Mouse (Mus musculus) kidney, postnatal 36 days (tissue): ENCODE results near the gene Dnajb8.

Experiments
- DNase-seq, 2 experiments: peaks; one replicate each; pipeline ENCODE4 v3.0.0; 2021 to 2022; ENCODE audit warnings: mixed read lengths in 2 of 2

The Dnajb8 gene

GRCm38 (mm10) chr6:88232221-88232620 lies 10.2 kb downstream of the Dnajb8 start:
- DNase-seq = no peak

DNA sequence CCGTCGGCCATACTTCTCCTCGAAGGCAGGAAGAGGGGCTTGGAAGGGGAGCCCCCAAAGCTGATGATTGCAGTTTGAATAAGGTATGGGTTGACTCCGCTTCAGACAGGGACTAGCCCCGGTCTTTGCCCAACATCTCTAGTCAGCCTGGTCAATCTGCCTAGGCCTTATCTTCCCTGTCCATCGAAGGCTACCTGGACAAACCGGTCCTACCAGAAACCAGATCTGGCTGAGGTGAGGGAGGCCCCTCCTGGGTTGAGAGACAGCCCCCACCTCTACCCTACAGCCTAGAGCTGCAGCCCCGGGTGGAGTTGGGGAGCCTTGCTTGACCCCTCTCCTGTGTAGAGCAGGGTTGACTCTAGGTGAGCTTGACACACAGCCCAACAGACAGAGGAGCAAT lies 11.9 kb downstream of the Dnajb8 start:
- DNase-seq = peak; percentile 32 to 48

DNA sequence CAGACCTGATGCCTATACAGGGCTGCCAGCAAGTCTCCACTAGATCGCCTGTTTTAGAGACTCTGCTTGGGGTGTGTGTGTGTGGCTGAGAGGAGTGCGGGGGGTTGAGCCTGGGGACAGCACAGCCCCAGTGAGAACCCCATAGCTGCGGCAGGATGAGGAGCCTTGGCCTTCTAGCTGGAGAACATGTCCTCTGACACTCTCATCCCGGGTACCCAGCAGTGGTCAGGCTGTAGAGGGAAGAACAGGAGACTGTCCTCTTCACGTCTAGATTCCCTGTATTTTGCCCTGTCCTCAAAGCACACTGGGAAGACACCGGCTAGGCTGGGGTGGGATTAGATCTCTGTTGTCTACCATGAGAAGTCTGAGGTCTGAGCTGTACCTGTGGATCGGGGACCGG lies 13.4 kb downstream of the Dnajb8 start:
- no peak for DNase-seq

DNA sequence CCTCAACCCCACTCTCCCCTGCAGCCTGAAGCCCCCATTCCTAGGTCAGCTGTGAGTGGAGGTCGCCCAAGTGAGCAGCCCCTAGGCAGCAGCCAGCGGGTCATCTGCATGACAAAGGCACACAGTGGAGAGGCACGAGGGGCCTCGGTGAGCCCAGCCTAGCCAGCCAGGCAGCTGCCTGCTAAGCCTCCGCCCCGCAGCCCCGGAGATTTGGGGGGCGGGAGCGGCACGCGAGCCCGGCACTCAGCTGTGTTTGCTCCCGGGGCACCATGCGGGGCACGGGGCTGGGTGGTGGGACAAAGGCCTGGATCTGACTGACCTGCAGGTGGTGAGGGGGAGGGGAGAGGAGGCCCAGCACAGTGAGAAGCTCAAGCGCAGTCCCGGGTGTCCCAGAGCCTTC lies 13.9 kb downstream of the Dnajb8 start:
- DNase-seq = no peak

GRCm38 (mm10) chr6:88236513-88236912 lies 14.4 kb downstream of the Dnajb8 start:
- peak in 1 of 2 experiments; percentile 16 for DNase-seq

- DNase-seq = peak; percentile 67 to 86
Observed at GRCm38 (mm10) chr6:88242604-88243003, 20.5 kb downstream of the Dnajb8 start.

- DNase-seq = peak in 1 of 2 experiments; percentile 42
Observed at GRCm38 (mm10) chr6:88249231-88249630, 27.2 kb downstream of the Dnajb8 start.

DNA sequence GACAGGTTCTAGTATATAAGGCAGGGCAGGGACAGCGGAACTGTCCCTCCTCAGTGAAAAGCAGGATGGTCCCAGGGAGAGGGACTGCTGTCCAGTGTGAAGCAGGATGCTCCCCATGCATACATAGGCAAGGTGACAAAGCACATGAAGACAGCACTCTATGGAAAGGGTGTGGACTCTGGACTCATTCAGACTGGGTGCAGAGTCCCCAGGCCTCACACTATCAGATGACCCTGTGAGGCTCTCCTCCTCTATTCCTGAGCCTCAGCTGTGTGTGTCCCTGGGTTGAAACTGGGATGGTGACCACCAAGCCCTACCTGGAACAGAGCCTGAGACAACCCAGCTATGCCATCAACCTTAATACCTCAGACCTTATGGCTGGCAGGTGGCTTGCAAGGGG lies 29.3 kb downstream of the Dnajb8 start:
- DNase-seq = no peak

DNA sequence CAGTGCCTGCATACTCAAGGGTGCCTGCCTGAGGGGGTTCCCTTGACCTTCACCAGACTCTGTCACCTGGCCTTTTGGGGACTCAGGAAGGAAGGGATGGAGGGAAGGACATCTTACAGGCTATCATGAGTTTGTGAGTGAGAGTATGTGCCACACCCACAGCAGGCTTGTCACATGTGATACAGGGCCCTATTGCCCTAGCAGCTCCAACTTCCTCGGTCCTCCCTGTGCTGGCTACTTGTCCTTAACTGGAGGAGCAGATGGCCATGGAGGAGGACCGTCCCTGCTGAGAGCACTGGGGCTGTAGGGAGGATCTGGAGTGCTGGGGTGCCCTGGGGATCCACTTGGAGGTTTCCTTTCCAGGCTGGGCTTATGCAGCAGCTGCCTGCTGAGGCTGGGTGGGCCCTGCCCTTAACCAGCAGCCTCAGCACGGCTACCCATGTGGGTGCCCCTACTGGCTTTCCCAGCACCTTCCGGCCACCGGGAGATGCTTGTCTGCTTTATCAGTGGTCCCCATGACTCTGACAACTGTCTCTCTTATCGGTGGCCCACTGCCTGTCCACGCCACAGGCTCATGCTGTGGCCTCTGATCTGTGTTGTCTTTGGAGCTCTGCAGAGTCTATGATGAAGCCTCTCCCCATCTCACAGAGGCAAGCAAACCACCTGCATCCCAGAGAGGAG lies 29.9 kb downstream of the Dnajb8 start:
- no peak for DNase-seq

GRCm38 (mm10) chr6:88254082-88254481 lies 32.0 kb downstream of the Dnajb8 start:
- DNase-seq = no peak

DNA sequence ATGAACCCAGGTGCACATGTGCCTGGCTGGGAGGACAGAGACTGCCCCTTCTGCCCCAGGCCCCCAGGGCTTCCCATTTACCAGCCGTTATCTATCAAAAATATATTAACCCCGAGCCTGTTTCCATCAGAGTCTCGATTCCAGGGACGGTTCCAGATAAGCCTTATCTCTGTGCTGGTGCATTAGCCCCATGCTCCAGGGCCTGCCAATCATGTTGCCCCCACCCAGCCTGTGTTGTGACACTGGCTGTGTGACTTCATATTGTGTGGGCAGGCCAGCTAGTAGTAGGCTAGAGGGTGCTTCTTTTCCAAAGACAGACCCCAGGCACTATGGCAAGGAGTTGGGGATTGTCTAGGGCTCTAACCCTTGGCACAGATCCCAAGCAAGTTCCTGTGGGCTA lies 33.4 kb downstream of the Dnajb8 start:
- no peak for DNase-seq

DNA sequence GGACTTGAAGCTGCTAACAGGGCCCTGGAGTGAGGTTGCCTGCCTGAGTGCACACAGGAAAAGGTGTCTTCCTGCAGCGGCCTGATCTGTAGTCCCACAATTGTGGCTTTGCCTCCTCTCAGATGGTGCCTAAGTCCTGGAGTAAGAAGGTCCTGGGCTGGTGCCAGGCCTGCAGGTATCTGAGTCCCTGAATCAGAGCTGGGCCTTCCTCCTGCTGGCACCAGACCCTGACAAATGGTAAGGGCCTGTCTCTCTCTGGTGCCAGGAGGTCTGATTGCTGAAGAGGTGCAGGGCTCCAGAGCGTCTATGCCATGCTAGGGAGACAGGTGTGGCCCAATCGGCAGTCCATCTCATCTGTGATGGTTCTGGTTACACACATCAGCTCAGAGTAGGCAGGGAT lies 37.6 kb downstream of the Dnajb8 start:
- no peak for DNase-seq

DNA sequence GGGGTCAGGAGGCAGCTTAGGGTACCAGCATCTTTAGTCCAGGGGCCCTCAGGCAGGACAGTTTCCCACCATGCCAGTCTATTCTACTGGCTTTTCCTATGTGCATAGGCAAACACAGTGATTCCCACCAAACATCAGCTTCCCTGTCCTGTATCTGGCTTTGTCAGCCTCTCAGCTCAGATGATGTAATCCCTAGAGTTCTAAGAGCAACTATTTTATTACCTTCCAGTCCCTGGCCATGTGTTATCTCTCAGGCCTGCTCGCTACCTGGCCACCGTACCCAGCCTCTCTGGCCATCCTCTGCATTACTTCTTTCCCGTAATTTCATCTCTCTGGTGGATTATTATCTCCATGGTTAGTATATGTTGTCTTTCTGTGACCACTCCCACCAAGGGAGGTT lies 38.6 kb downstream of the Dnajb8 start:
- DNase-seq = no peak

DNA sequence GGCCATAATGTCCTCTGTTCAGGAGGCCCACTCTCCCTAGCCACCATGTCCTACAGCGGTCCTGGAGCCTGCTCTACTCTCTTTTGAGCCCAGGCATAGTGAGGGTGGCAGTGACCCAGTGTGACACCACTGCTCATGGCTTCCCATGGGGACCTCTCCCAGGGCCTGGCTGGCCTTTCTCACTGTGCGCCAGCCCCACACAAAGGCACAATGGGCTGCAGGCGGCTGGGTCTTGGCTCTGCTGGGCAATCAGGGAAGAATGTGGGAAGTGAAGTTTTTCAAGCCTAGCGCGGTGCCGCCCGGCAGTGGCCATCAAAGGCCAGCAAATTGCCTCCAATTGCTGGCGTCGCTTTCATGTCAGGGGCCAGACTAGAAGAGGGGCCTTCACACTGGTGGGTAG lies 40.1 kb downstream of the Dnajb8 start:
- no peak for DNase-seq

DNA sequence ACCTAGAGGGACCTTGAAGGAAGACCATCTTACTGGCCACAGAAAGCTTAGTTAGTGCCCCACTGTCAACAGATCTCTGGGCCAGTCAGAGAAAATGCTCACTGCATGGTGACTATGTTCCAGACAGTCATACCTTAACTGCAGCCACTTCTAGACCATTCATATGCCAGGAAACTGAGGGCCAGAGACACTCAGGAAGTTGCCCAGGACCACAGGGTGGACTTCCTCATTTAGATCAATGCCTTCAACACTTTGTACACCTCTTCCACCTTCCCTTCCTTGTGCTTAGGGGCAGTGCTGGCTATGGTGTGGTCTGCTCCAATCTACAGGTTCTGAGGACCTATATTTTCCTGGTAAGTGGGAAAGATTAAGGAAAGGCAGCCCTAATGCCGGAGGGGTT lies 43.3 kb downstream of the Dnajb8 start:
- DNase-seq = no peak

GRCm38 (mm10) chr6:88266055-88266454 lies 44.0 kb downstream of the Dnajb8 start:
- DNase-seq = no peak

DNA sequence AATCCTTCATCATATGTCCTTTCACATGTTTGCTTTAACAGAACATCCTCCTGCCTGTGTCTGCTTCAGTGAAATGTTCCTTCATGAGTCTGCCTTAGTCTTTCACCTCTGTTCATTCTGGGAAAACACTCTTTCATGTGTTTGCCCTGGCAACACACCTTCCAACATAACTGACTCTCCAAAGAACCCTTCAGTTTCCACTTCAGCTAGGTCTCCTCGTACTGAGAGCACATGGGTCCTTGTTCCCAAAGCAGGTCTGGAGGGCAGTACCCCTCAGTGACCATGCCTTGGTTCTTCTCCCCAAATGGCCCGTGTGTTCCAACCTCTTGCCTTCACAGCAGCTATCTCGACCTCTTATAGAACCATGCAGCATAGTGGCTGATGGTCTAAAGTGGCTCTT lies 45.0 kb downstream of the Dnajb8 start:
- no peak for DNase-seq

DNA sequence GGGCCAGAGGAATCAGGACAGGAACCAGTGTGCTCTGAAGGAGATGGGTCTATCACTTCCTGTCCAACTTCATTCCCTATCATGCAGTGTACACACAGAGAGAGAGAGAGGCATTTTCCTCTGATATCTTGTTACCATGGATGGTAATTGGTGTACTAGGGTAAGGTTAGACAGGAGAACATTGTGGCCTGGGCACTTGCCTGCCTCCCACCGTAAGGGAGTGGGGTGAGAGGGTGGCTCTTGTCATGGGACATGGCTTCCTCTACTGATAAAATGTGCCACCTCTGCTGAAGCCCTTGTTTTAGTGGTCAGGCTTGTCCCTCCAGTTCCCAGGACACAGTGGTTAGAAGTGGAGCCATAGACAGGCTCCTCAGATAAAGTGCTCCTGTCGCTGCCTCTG lies 45.9 kb downstream of the Dnajb8 start:
- no peak for DNase-seq

- DNase-seq = no peak
Observed at GRCm38 (mm10) chr6:88274623-88275022, 52.6 kb downstream of the Dnajb8 start.

DNA sequence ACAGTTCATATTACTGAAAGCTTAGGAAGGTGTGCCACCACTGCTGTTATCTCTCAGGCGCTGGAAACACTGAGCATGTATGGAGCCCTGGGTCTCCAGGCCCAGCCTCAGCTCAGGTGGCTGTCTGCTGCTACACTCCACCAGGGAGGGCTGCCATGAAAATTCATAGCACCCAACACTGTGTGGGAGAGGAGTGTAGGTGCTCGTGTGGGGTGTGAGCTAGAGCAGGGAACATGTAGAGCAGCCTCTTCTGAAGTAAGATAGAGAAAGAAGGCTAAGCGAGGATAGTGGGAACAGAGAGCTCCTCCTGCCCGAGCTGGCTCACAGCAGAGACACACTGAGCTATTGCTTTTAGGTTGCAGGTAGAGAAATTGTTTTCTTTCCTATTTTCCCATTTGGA lies 54.2 kb downstream of the Dnajb8 start:
- no peak for DNase-seq

DNA sequence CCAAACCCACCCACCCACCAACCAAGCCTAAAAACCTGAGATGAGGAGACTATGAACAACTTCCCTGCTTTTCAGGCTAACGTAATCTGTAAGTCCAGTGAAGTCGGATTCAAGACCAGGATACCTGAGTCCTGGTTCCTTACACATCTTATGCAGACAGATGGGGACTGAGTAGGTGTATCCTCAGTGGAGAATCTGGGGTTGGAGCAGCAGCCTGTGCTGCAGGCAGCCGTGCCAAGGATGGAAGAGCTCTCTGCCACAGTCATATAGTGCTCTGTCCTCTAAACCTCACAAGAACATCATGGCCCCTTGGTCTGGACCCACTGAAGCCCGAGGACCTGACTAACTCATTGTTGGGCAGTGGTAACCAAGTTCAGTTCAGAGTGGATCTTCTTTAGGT lies 55.2 kb downstream of the Dnajb8 start:
- DNase-seq = no peak

- no peak for DNase-seq
Observed at GRCm38 (mm10) chr6:88278141-88278540, 56.1 kb downstream of the Dnajb8 start.

DNA sequence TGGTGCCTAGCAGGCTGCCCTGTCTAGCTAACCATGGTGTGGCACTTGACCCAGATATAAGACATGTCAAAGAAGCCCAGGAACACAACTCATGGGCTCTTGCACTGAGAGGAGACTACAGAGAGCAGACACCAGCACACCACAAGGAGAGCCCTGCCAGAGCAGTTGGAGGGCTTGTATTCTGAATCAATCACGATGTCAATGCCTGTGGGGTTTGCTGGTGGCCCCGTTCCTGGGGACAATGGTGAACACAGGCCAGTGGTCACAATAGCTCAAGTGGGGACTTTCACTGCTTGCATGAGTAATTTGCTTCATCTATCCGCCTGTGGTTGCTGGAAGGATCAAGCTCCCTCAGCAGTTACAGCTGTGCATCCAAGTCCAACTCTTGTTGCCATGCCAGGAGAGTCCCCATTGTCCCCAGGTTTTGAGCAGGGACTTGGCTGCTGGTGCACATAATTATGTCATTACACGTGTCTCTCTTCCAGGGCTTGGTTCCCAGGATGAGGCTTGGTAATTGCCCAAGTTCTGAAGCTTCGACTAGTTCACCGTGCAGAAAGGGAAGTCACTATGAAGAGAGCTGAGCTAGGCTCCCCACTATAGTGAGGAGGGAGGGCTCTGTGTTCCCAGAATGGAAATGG lies 68.2 kb downstream of the Dnajb8 start:
- no peak for DNase-seq

DNA sequence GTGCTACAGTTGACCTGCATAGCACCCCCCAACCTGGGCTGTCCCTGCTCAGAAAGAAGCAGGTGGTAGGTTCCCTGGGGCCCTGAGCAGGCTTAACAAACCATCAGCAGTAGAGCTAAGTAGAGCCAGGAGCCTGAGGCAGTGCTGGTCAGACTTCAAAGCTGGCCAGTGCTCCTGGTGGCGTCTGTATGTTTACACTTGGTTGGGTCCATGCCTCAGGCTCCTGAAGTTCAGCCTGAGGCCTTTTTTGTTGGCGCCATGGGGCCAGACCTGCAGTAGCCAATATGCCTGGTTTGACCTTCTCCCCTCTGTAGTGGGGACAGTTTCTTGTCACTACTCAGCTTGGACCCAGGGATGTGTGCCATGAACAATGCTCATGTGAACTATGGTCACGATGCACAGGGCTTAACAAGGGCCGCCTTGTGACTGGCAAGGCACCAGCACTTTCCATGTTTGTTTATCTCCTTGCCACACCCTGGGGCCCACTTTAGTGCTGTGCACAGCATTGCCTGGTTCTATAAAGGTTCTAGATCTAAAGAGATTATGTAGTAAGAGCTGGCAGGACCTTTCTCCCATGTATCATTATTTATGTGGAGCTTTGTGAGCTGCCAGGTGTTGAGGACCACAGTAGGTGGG lies 70.3 kb downstream of the Dnajb8 start:
- DNase-seq = no peak
